Mouse (Mus musculus) heart, postnatal 10 days (tissue): Measurements from ENCODE around the gene Lrrc8b. TPM values are rescaled to one million over a fixed set of nuclear protein-coding genes. Genes with fewer than 3 reads are reported as not detected.

Experiments used
- DNase-seq, 2 experiments: peaks; one replicate each; pipeline ENCODE4 v3.0.0; 2021
- intact Hi-C: fragments of 180-260 bp; cut with DNase I; formaldehyde crosslinking; loops from one replicate; pipeline ENCODE4 v1.15.1; 2025
- total RNA-seq, 2 experiments: library from RNA; stranded (reverse); gene quantifications; 2 replicates each; pipeline ENCODE4 v1.2.3; 2021

The Lrrc8b gene
- total RNA-seq, result 10 to 100 TPM; 15.8 to 19.8 TPM

DNA sequence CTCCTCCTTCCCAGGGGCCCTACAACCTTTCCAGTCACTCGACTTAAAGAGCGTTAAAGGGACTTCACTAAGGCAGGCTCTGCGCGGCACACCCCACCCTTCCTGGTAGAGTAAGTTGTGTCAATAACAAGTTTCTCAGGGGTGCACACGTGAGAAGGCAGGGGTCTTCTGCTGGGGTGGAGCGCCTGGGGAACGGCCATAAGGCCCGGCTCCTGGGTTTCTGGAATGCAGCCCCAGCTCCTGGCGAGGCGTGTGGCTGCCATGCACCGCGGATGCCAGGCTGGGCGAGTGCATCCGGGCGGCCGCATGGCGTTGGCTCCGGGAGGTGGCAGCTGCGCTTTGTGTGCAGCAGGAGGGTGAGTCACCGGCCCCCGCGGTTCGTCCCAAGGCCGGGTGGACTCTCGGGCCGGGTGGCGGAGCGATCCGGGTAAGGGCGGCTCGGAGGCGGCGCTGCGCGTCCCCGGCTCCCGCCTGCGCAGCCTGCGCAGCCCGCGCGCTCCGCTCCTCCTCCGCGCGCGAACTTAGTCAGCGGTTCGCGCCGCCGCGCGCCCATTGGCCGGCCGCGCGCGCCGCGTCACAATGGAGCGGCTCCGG is at the start of gene Lrrc8b:
Gene Lrrc8b (plus strand): TSS at position 578 of the 594 bp plus-strand sequence.
- DNase-seq, result peak; percentile 89 to 91
- intact Hi-C loops, result no loop called here

DNA sequence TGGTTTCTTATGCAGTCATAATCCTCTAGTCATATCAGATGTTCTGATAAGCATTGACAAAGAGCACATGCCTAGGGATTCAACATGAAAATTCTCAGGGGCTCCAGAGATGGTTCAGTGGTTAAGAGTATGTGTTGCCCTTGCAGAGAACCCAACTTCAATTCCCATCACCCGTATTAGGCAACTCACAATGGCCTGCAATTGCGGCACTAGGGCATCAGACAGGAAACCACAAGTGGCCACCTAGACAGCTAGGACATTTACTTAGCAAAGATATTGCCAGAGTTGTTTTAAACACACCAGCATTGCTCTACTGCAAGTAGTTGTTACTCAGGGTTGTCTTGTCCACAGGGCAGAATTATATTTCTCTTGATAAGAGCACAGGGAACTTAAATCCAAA is 34.1 kb upstream of the Lrrc8b start:
- intact Hi-C loops, result no loop called here
- no peak for DNase-seq

DNA sequence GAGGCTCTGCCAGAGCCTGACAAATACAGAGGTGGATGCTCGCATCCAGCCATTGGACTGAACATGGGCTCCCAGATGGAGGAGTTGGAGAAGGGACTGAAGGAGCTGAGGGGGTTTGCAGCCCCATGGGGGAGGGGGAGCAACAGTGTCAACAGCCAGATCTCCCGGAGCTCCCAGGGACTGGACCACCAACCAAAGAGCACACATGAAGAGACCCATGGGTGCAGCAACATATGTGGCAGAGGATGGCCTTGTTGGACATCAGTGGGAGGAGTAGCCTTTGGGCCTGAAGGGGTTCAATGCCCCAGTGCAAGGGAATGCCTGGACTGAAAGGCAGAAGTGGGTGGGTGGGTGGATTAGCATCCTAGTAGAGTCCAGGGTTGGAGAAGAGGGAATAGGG is 25.2 kb upstream of the Lrrc8b start:
- intact Hi-C loops, result no loop called here
- no peak for DNase-seq

DNA sequence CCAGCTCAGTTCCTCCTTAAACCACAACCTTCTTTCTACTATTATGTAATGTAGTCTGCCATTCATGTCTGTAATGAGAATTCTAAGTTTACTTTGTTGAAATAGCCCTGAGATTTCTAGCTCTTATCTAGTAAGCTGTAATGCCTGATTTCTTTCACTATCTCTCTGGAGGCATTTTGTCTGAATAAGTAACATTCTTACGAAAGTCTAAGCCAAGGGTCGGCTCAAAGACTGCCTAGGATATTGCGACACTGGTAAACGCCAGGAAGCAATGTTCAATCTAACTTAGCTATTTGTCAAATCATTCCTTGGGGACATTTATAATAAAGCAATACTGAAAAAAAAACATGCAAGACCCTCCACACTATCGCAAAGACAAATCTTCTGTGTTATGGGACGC is 21.8 kb upstream of the Lrrc8b start:
- no peak for DNase-seq
- intact Hi-C loops, result no loop called here

DNA sequence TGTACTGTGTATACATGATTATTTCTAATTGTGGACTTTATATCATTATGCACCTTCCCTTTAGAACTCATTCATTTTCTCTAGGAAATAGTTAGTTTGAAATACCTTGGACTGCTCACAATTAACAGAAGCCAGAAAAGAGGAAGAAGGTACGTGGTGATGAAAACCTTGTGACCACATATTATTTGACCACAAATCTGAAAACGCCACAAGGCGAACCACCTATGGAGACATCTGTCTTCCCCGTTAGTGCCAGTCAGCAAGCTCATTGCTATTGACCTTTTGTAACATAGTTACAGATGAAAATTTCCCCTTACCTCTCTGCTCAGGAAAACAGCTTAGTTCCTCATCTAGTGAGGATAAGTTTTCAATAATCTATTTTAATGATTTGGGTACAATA is 20.4 kb upstream of the Lrrc8b start:
- intact Hi-C loops, result no loop called here
- no peak for DNase-seq

DNA sequence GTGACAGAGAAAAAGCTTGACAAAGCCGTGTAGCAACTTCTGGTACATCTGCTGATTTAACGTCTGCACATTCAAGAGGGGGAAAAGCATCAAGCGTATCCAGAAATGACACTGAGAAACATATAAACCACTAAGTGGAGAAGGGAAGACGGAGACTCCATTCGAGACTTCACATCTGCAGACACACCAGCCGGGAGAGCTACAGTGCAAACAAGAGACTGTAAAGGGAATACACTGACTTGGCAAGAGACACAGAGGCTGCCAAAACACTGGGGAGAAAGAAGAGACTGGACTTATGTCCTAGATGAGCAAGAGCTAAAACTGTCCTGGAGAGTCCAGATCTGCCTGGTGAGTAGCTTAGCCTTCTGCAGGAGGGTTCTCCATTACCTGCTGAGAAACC is 16.6 kb upstream of the Lrrc8b start:
- intact Hi-C loops, result loop anchor here (2.0 kb wide), 1 partner anchor 256 kb away; no protein-coding TSS in a partner anchor
- no peak for DNase-seq

DNA sequence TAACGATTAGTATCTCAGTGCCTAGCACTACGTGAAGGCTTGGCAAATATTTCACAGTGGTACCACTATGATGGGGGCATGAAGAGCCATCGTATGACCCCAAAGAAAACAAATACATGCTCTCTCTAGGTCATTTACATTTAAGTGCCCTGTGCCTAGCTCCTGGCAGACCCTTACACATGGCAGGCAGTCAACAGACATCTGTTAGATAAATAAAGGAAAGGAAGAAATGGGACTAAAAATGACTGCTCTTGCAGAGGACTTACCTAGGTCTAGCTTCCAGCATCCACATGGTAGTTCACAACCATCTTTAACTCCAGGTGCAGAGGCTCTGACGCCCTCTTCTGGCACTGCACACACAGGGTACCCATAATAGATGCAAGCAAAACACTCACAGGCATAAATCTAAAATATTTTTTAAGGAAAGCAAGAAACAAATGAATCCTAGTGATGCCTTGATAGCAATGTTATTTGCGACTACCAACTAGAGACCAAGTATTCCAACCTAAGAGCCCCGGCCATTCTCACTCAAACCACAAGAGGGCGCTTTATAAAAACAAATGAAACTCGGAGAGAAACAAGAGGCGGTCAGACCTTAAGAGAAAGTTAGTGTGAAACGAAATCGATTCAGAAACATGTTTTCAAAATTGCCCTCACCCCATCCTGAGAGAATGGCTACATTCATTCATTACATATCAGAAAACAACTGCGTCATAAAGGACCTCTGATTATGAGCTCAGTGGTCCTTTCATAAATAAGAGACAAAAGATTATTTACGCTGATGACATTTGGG is 15.7 kb upstream of the Lrrc8b start:
- intact Hi-C loops, result loop anchor here (2.0 kb wide), 1 partner anchor 255 kb away; no protein-coding TSS in a partner anchor
- peak; percentile 83 to 86 for DNase-seq

DNA sequence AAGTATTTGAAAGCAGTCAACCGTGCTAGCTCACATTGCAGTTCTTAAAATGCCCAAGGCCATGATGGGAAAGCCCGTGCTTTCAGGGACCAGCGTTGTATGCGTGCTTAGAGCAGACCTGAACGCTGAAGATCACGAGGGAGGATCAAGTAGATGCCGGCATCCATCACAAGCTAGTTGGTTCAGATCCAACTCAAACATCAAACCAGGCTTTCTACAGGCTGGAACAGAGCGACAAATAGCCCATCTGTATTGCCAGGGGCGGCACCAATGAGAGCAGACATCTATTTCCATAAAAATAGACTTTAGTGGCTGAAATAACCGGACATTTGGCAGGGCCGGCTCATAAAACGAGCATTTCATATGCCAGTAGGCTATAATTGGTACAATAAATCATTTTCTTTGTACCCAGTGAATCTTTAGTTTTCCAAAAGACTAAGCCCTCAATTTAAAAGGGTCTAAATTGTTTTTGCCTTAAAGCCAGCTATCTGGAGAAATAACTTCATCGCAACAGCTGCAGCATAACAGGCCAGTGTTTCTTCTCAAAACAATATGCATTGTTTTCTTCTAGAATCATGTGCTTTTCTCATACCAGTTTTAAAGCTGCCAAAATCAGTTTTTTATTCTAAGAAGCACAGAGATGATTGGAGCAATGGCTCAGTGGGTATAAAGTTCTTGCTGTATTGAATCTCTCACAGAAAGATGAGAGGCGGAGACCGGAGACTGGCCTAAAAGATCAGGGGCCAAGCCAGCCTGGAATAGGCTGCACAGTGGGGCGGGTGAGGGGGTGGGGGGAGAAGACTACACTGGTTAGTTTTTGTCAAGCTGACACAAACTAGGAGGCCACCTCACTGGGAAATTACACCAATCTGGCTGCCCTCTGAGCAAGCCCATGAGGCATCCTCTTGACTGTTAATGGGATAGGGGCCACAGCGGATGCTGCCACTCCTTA is 14.9 kb upstream of the Lrrc8b start:
- DNase-seq, result peak; percentile 26 to 29
- intact Hi-C loops, result no loop called here

DNA sequence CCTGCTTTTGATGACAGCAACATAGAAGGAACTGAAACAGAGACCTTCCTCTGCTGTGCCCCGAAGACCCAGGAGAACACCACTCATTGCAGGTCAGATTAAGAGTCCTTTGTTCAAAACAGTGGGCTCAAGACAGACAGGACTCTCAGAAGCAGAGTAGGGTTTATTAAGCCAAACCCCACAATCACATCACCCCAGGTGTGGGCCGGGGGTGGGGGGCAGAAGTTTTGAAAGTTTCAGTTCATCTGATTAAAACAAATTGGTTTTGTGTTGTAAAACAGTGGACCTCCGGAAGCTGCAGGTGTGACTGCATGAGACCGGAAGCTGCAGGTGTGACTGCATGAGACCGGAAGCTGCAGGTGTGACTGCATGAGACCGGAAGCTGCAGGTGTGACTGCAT is 14.0 kb upstream of the Lrrc8b start:
- intact Hi-C loops, result no loop called here
- no peak for DNase-seq

DNA sequence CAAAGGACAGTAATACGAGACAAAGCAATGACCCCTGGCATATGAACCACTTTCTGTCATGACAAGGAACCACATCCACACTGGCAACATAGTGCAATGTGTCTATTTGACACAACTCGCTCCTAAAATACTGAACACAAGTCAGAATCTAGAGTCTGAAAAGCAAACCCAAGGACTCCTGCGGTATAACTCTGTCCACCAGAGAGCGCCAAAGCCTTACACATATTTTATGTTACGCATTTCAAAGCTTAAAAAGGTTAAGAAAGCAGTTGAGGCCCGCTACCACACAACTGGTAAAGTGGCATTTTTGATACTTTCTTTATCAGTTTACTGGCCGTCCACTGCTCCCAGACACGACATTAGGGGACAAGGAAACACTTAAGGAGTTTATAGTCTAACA is 10.6 kb upstream of the Lrrc8b start:
- DNase-seq, result peak; percentile 84 to 88
- intact Hi-C loops, result loop anchor here (1.0 to 2.0 kb wide), 4 partner anchors 86 to 463 kb away; partner anchors contain the start of gene Lrrc8c

DNA sequence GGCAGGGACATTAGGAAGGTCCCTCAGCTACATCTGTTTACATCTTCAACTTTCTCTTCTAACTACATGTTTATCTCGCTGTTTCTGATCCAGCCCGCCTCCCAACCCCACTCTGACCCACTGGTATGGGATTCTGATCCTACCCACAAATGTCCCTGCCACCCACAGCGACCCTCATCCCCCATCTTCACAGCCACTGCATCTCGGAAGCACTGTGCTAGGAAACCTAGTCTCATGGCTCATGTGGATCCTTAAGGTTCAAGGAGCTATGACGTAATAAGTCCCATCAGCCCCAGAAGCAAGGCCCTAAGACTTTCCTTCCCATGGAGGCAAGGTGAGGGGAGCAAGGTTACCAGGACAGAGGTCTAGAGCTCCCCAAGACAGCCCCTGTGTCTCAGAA is 7.9 kb upstream of the Lrrc8b start:
- DNase-seq, result no peak
- intact Hi-C loops, result no loop called here

DNA sequence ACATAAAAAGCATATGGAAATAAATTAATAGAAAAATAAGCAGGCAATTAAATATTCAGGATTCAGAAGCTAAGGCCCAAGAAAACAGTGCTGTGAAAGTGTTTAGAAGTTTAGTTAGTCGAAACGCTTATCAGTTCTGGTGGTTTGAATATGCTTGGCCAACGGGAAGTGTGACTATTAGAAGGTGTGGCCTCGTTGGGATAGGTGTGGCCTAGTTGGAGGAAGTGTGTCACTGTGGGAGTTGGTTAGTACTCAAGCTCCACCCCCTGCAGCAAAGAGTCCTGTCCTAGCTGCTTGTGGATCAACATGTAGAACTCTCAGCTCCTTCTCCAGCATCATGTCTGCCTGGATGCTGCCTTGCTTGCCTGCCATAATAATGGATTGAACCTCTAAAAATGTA is 6.5 kb upstream of the Lrrc8b start:
- intact Hi-C loops, result no loop called here
- DNase-seq, result no peak

DNA sequence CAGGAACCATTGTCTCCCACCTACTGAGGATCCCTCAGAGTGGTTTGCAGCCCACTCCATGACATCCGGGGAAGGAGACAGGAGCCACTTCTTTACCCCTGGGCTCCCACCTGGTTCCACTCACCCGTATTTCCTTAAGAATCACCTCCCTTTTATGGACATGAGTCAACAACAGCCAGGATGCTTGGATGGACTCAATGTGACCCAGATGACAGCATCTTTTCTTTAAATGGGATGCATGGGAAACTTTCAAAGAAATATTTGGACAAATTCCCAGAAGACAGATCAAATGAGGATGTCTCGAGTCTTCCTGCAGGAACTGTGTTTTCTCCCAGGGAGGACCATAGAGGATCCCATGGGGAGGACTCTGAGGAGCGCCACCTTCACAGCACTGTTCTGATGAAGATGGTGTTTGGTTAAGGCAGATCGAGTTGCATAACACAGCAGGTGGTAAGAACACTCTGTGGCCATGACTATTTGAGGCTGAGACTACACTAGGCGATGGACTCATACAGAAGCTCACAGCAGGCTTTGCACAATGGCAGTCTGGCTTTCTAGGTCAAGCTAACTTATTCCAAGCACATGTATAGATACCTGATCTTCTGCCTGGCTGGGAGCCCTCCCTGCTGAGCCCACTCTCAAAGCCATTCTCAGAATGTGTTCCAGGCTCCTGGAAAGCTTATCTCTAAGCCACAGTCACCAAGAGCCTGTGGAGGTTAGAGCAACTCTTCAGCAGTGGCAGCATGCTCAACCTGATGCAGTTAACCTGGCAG is 4.9 kb upstream of the Lrrc8b start:
- no peak for DNase-seq
- intact Hi-C loops, result no loop called here

DNA sequence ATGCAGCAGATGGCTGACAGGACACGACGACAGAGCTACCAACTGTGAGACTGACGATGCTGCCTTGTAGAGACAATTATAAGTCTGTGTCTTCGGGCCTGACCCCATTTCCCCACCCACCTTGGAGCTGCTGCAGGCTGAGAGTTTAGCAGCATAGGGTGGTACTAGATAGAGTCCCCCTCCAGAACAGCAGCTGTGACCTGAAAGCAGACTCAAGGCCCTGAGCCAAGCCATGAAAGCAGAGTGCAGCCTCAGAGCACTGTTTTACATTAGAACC is 4.3 kb upstream of the Lrrc8b start:
- no peak for DNase-seq
- intact Hi-C loops, result no loop called here

DNA sequence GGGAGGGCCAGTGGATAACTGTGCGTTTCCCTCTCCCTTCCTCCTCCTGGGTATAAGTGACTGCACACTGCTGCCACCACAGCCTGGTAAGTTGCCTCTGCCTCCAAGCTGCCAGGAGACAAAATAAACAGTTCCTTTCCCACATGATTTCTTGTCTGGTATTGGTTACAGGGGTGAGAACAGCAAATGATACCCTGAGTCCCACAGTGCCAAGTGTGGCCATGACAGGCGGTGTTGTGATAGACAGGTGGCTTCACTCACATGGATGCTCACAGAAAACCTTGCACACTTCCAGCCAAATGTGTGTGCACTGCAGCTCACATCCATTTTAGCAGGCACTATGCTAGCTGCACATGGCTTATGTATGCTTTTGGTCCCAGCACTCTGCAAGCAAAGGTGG is 3.8 kb upstream of the Lrrc8b start:
- DNase-seq, result no peak
- intact Hi-C loops, result no loop called here

DNA sequence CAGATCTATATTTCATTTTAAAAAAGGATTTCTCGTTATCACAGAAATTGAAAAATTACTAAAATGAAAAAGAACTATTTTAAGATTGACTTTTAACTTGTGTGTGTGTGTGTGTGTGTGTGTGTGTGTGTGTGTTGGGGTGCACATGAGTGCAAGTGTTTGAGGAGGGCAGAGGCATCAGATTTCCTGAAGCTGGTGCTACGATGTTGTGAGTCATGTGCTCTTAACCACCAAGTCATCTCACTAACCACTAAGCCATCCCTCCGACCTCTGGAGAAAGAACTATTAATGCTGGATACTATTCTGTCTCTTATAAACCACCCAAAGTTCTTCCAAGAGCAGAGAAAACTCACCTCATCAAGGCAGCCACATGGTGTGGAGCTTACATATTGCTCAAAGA is 2.9 kb upstream of the Lrrc8b start:
- DNase-seq, result no peak
- intact Hi-C loops, result no loop called here

DNA sequence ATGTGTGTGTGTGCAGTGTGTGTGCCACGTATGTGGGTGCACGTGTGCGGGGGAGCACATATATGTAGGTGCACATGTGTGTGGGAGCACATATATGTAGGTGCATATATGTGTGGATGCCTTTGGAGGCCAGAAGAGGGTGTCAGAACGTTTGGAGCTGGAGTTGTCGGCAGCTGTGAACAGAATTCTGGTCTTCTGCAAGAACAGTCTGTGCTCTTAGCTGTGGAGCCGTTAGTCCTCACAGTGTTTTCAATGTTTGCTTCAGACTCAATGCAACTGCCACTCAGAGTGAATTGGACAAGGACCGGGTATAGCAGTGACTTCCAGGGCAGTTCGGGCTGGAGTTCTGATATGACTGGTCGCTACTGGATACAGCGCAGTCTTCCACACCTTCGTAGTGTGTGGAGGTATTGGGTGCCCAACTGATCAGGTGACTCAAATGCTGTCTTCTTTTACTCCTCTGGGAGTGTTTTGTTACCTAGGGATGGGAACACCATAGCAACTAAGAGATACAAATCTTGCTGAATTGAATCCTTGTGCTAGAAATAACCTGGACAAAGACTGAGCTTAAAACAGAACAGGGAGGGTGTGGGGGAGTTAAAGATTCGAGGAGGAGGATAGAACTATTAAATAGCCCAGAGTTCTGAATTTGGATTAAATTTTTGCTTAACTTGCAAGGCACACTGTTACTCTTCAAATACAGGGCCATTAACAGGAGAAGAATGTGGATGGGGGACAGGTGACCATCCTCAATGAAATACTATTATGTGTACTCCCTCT is 1.0 kb upstream of the Lrrc8b start:
- DNase-seq, result no peak
- intact Hi-C loops, result no loop called here

DNA sequence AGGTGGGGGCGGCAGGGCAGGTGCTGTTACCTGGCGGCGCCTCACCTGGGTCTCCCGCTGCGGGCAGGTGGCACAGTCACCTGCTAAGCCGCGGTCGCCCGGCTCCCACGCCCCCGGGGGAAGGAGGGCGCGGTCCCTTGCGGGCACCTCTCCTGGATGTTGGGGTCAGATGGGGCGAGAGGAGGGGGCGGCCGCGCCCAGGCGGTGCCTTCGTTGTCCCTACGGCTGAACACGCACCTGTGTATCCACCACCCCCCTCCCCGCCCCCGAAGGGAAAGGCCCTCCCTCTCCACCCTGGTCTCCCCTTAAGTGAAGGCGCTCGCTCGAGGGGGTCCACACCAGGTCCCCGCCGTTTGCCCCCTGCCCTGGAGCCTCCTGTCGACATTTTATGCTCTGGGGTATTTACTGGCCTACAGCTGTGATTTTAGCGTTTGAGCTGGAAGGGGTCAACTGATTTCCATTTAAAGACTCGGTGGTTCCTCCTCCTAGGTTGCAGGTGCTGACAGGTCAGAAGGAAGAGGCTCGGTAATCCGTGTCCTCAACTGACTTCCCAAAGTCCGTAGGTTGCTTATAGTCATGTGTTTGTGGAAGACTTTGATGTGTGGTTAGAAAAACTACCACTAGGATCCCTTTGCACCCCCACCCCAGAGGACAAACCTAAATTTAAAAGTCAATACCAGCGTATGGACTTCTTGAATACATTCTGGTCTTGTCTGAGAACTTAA is 538 bp downstream of the Lrrc8b start:
- peak in 1 of 2 experiments; percentile 28 for DNase-seq
- intact Hi-C loops, result no loop called here

DNA sequence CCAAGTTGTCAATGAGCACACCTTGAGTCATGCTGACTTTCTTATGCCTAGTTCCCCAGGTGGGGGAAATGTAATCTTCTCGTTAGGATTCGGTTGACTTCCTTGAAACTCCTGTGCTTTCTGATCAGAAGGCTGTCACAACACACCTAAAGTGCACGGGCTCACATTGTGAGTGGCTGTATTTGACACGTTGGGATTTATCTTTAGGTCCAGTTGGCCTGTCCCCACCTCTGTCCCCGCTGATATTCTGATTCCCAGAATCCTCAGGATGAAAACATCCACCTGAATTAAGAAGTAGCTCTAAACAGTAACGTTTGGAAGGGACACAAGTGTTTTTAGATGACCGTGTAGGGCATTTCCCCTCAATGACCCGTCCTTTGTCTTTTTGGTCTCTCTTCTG is 1.6 kb downstream of the Lrrc8b start:
- no peak for DNase-seq
- intact Hi-C loops, result no loop called here
